Mouse (Mus musculus) forebrain, embryonic 13.5 days (tissue): Measurements from ENCODE around the gene Cdkal1. TPM values are rescaled to one million over a fixed set of nuclear protein-coding genes. Genes with fewer than 3 reads are reported as not detected.

Experiments used
- ATAC-seq: fragments of 200-750 bp; cut with Nextera tagmentation; 2 replicates; pipeline ENCODE4 v1.8.0; 2017
- H3K27ac ChIP-seq: fragments of 300-500 bp; sonication (generic); 2 replicates; pipeline ENCODE4 v1.5.1; 2015; ENCODE audit warnings: inconsistent platforms, mild to moderate bottlenecking, moderate library complexity
- H3K27me3 ChIP-seq: fragments of 300-500 bp; sonication (generic); 2 replicates; pipeline ENCODE4 v1.6.1; 2015; ENCODE audit warnings: mild to moderate bottlenecking, inconsistent platforms
- H3K36me3 ChIP-seq: fragments of 300-500 bp; sonication (generic); 2 replicates; pipeline ENCODE4 v1.6.1; 2015; ENCODE audit warnings: mild to moderate bottlenecking, inconsistent platforms; ENCODE audit not compliant: poor library complexity, severe bottlenecking
- H3K4me1 ChIP-seq: fragments of 300-500 bp; sonication (generic); 2 replicates; pipeline ENCODE4 v1.6.1; 2015; ENCODE audit warnings: inconsistent platforms
- H3K4me2 ChIP-seq: fragments of 300-500 bp; sonication (generic); 2 replicates; pipeline ENCODE4 v1.6.1; 2015; ENCODE audit warnings: inconsistent platforms, mild to moderate bottlenecking, moderate library complexity
- H3K4me3 ChIP-seq: fragments of 300-500 bp; sonication (generic); 2 replicates; pipeline ENCODE4 v1.5.1; 2015; ENCODE audit warnings: mild to moderate bottlenecking, inconsistent platforms
- H3K9ac ChIP-seq: fragments of 300-500 bp; sonication (generic); 2 replicates; pipeline ENCODE4 v1.6.1; 2015; ENCODE audit warnings: mild to moderate bottlenecking, inconsistent platforms
- H3K9me3 ChIP-seq: fragments of 300-500 bp; sonication (generic); replicated peaks from 2 replicates; pipeline ENCODE4 v1.6.1; 2016; ENCODE audit warnings: inconsistent platforms
- WGBS: fragments of 180-500 bp; shearing (Covaris S2); methylation state at CpG from one replicate; pipeline ENCODE4 v1.1.7; 2015; 5-methylcytosine and 5-hydroxymethylcytosine counted together
- polyA plus RNA-seq: library from polyadenylated mRNA; unstranded; fragments of >200 nt; fragmentation: Nextera tagmentation; extraction: Ambion mirVana; gene quantifications from 2 replicates; pipeline ENCODE4 v1.2.1, GENCODE M21; 2015

The Cdkal1 gene
- polyA plus RNA-seq, 1 experiment from 2014 or later: 29.5 TPM

DNA sequence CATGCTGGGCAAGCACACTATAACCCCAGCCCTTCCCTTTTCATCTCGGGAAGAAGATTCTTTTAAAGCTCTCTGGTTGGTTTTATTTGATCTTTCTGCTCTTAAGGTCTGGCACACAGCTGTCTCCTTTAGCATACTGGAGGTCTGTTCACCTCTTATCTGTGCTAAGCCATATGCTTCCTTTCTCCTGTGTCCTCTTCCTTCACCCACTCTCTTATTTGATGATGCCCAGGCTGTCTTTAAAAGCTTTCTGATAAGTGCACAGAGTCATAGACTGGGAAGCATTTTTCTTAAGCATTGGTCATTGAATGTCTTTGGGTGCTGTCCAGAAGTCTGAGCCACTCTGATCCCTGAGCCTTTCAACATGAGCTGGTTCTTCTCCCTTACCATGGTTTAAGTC is 397.1 kb downstream of the Cdkal1 start:
- Histone ChIP-seq H3K9me3 (no peaks in the 10 kb centered on the region), H3K36me3 (no peaks in the 10 kb centered on the region), H3K27ac (no peak overlapping the region), H3K4me2 (no peak overlapping the region), H3K9ac (no peak overlapping the region), H3K4me3 (no peak overlapping the region), H3K27me3 (no peaks in the 10 kb centered on the region), H3K4me1 (no peaks in the 10 kb centered on the region)
- no peak for ATAC-seq
- WGBS: 85% methylated on average over 1 of the region's 1 CpGs

DNA sequence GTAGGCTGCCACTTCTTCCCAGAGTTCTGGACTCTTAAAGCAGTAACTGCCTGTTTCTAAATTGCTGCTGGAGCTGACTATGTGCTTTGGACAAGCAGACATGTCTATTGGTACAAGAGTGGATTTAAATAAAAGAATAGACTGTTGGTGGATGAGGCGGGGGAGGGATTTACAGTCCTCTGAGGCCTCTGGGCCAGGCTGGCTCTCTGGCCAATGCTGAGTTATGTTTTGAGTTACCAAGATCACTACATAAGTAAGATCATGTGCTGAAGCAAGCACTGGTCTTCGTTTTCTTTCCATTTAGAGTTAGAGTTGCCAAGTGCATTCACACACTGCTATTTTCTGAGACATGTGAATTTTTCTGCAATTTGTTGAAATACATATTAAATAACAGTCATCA is 418.4 kb downstream of the Cdkal1 start:
- H3K27me3 ChIP-seq: no peaks in the 10 kb centered on the region
- no peak overlapping the region for H3K9ac ChIP-seq
- no peak overlapping the region for H3K4me2 ChIP-seq
- no peak overlapping the region for H3K4me3 ChIP-seq
- H3K9me3 ChIP-seq: no peaks in the 10 kb centered on the region
- no peaks in the 10 kb centered on the region for H3K4me1 ChIP-seq
- 82% methylated on average over 2 of the region's 2 CpGs for WGBS
- no peak overlapping the region for H3K27ac ChIP-seq
- no peaks in the 10 kb centered on the region for H3K36me3 ChIP-seq
- no peak for ATAC-seq

DNA sequence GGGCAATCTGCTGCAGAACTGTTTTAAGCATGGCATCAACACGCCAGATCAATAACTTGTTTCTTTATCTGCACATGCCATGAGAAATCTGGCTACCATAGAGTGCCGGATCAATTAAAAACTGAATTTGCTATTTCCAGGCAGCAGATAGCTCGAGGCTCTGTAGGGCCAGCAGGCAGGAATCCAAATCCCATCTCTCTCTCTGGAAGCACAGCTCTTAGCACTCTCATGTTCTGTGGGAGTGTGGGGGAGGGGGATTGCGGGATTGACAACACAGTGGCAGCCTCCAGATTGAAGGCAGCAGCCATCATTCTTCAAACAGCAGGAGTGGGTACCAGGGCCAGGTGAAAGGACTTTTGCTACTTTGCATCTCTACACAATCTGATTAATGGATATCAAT is 420.7 kb downstream of the Cdkal1 start:
- no peaks in the 10 kb centered on the region for H3K9me3 ChIP-seq
- no peaks in the 10 kb centered on the region for H3K36me3 ChIP-seq
- WGBS: 69% methylated on average over 4 of the region's 4 CpGs
- peak; percentile 86; the same call in 1 of the 2 replicates for ATAC-seq
- H3K4me3 ChIP-seq: no peak overlapping the region
- no peak overlapping the region for H3K4me2 ChIP-seq
- no peaks in the 10 kb centered on the region for H3K27me3 ChIP-seq
- no peak overlapping the region for H3K27ac ChIP-seq
- H3K4me1 ChIP-seq: no peaks in the 10 kb centered on the region
- H3K9ac ChIP-seq: no peak overlapping the region

DNA sequence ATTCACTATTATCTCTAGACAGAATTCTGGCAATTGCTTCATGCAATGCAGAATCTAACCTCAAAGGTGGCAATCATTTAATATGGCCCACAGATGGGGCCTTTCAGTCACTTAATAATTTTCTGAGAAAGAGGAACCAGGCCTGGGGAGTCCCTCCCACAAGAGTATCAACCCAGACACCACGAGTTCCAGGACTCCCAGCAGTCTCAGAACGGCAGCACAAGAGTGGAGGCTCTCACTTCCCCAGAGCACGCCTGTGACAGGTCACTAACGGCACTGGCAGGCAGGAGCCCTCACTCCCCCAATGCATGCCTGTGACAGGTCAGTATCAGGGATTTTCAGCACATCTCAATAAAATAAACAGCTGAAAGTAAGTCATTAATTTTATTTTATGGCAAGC is 424.6 kb downstream of the Cdkal1 start:
- no peak for ATAC-seq
- Histone ChIP-seq H3K9ac (no peak overlapping the region), H3K36me3 (no peaks in the 10 kb centered on the region), H3K9me3 (no peaks in the 10 kb centered on the region), H3K4me3 (no peak overlapping the region), H3K27me3 (no peaks in the 10 kb centered on the region), H3K27ac (no peak overlapping the region), H3K4me2 (no peak overlapping the region), H3K4me1 (no peaks in the 10 kb centered on the region)
- 54% methylated on average over 4 of the region's 4 CpGs for WGBS

DNA sequence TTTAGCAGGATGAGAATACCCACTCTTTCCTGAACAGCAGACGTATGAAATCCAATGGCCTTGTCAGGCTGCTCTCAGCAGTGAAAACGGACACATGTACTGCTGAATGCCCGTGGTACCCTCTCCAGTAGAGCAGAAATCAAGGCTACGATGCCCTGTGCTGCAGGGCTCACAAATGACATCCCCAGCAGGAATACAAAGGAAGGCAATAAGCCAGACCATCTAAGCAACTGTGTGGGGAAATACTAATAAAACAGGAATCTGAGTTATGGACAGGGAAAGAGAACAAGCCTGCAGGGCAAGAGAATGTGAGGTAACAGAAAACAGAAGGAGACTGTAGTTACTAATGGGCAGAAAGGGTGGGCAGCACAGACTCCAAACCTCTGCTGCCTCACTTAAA is 425.6 kb downstream of the Cdkal1 start:
- Histone ChIP-seq H3K36me3 (no peaks in the 10 kb centered on the region), H3K4me1 (no peaks in the 10 kb centered on the region), H3K9me3 (no peaks in the 10 kb centered on the region), H3K27ac (no peak overlapping the region), H3K4me3 (no peak overlapping the region), H3K9ac (no peak overlapping the region), H3K4me2 (no peak overlapping the region), H3K27me3 (no peaks in the 10 kb centered on the region)
- 84% methylated on average over 4 of the region's 4 CpGs for WGBS
- no peak for ATAC-seq

DNA sequence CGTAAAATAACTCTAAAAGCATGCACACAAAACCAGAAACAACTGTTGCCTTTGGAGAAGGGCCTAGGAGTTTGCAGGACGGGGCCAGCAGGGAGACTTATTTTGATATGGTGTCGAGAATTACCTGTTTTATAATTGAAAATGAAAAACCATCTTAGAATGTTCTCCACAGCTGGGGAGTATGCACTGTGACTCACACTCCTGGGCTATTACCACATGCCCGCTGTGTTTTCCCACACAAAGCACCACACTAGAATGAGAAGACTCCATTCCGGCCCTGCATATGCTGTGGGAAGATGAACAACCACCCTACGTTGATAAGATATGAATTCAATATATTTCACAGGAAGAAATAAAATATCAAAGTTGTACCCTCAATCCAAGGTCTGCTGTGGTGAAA is 426.3 kb downstream of the Cdkal1 start:
- Histone ChIP-seq H3K4me2 (no peak overlapping the region), H3K4me3 (no peak overlapping the region), H3K9me3 (no peaks in the 10 kb centered on the region), H3K27me3 (no peaks in the 10 kb centered on the region), H3K36me3 (no peaks in the 10 kb centered on the region), H3K4me1 (no peaks in the 10 kb centered on the region), H3K27ac (no peak overlapping the region), H3K9ac (no peak overlapping the region)
- WGBS: 92% methylated on average over 6 of the region's 6 CpGs
- no peak for ATAC-seq

DNA sequence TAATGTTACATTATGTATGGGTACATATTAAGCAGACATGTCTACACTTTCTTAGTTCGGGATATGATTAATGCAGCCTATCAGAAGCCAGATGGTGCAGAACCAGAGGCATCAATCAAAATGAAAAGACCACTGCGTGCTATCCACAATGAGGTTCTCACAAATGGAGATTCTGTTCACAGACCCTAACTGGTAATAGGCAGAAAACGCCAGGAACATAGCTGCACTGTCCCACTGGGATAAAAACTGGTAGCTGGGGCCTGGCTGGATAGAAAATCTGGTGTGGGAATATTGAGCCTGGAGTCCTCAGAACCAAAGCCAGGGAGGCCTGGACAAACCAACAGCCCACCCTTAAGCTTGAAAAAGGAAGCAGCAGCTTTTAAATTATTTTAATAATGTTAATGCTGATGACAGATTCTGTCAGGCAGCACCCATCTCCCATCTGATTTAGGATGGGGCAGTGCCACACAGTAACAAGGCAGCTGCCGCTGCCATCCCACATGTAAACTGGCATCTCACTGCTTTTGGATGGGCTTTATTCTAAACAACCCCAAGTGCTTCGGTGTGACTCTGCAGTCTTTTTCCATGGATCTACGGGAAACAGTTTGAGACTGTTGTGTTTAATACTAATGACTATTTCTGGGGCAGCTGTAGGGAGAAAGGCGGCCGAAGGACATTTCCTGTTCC is 438.9 kb downstream of the Cdkal1 start:
- Histone ChIP-seq H3K4me1 (peaks cover 37% of the 10 kb centered on the region), H3K9me3 (no peaks in the 10 kb centered on the region), H3K4me3 (no peak overlapping the region), H3K36me3 (no peaks in the 10 kb centered on the region), H3K4me2 (peak overlapping the region; percentile 16; the same call in 1 of the 2 replicates), H3K9ac (no peak overlapping the region), H3K27ac (peak overlapping the region; percentile 90), H3K27me3 (no peaks in the 10 kb centered on the region)
- WGBS: 16% methylated on average over 8 of the region's 8 CpGs
- peak; percentile 93 for ATAC-seq

DNA sequence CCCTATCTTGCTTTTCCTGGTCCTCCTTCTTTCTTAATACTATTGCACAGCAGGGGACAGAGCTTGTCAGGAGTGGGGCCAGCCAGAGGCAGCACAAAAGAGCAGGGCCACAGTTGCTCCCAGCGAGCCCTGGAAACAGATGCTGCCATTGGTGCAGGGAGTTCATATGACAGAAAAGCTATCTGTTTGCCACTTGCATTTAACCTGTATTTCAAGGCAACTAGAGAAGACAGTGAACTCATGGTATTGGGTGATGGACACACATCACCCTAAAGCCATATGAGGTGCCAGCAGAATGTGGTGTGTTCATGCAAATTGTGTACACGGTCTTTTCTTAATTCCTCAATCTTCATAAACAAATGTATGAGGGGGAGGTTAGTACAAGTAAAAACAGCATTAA is 439.5 kb downstream of the Cdkal1 start:
- Histone ChIP-seq H3K9me3 (no peaks in the 10 kb centered on the region), H3K4me3 (no peak overlapping the region), H3K36me3 (no peaks in the 10 kb centered on the region), H3K4me2 (no peak overlapping the region), H3K27me3 (no peaks in the 10 kb centered on the region), H3K4me1 (peaks cover 37% of the 10 kb centered on the region), H3K9ac (no peak overlapping the region), H3K27ac (peak overlapping the region; percentile 90)
- WGBS: 15% methylated on average over 2 of the region's 2 CpGs
- ATAC-seq: peak; percentile 65

DNA sequence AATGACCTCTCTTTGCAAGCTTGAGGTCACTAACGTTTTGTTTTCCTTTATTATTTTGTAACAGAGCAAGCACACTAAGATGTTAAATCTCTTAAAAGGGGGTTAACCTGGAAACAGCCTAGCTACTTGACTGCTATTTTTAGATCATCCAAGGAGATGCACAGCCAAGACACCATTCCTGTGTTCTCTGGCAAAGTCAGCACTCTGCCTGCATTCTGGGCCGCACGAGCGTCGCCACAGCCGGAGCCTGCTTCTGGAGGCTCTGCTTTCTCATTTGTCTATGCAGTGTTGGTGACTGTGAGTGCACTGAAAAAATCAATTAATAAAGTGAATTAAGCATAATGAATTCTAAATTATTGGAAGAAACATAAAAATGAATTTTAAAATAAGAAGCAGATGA is 440.6 kb downstream of the Cdkal1 start:
- Histone ChIP-seq H3K9me3 (no peaks in the 10 kb centered on the region), H3K4me1 (peaks cover 37% of the 10 kb centered on the region), H3K9ac (no peak overlapping the region), H3K4me3 (no peak overlapping the region), H3K36me3 (no peaks in the 10 kb centered on the region), H3K27ac (peak overlapping the region; percentile 90), H3K4me2 (no peak overlapping the region), H3K27me3 (no peaks in the 10 kb centered on the region)
- 60% methylated on average over 6 of the region's 6 CpGs for WGBS
- ATAC-seq: peak; percentile 61; the same call in 1 of the 2 replicates

DNA sequence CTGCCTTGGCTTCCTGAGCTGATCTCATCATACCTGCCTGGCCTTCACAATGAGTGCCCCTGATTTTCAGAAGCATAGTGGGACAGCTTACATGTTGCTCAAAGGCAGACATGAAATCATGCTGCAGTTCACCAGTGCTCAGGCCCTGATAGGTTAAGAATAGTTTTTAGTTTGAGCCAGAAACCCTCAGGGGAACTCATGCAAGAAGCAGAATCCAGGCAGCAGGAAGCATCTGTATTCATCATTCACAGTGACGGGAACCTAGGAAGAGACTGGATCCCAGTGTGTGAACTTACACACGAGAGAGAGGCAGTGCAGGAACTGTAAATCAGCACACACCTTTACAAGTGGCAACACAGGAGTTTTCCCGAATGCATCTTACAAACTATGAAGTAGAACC is 441.0 kb downstream of the Cdkal1 start:
- Histone ChIP-seq H3K36me3 (no peaks in the 10 kb centered on the region), H3K27me3 (no peaks in the 10 kb centered on the region), H3K9me3 (no peaks in the 10 kb centered on the region), H3K27ac (peak overlapping the region; percentile 90), H3K4me1 (peaks cover 37% of the 10 kb centered on the region), H3K9ac (no peak overlapping the region; the same call in 1 of the 2 replicates), H3K4me3 (no peak overlapping the region), H3K4me2 (no peak overlapping the region)
- no peak for ATAC-seq
- WGBS: 40% methylated on average over 3 of the region's 3 CpGs

DNA sequence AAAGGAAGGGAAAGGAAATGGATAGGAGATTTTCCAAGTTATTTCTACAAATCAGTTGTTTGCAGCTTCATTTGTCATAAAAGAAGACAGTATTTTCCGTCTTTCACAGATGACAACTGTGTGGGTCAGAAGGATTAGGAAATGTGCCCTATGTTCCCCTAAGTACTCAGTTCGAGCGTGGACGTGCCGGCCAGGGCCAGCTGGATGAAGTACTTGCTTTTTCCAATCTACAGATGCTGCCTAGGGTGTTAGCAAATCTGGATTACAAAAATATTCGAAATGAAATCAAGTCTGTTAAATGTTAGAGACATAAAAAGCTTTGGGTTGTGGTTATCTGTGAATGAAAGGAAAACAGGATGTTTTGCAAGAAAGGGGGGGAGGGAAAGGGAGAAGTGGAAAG is 444.3 kb downstream of the Cdkal1 start:
- Histone ChIP-seq H3K36me3 (no peaks in the 10 kb centered on the region), H3K9me3 (no peaks in the 10 kb centered on the region), H3K27me3 (no peaks in the 10 kb centered on the region), H3K4me1 (peaks cover 23% of the 10 kb centered on the region), H3K4me3 (no peak overlapping the region), H3K27ac (no peak overlapping the region), H3K9ac (no peak overlapping the region), H3K4me2 (no peak overlapping the region)
- 91% methylated on average over 6 of the region's 6 CpGs for WGBS
- ATAC-seq: no peak

DNA sequence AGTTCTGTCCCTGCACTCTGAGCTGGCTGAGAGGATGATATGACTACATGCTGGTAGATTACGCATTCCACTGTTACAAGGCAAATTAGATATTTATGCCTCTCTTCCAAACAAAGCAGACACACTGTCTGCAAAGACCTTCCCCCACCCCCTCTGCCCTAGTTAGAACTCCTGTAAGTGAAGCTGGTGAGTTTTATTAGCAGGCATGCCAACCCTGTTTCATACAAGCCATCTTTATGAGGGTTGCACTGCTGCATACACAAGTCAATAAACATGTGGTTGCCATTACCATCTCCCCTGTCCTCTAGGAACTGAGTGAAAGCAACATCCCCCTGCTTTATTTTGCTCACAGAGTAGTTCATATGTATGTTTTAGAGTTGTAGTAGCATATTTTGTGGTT is 447.9 kb downstream of the Cdkal1 start:
- Histone ChIP-seq H3K9me3 (no peaks in the 10 kb centered on the region), H3K27me3 (no peaks in the 10 kb centered on the region), H3K4me1 (peaks cover 1% of the 10 kb centered on the region), H3K4me3 (no peak overlapping the region), H3K4me2 (no peak overlapping the region), H3K36me3 (no peaks in the 10 kb centered on the region), H3K9ac (no peak overlapping the region), H3K27ac (no peak overlapping the region)
- 82% methylated on average over 1 of the region's 1 CpGs for WGBS
- no peak for ATAC-seq

DNA sequence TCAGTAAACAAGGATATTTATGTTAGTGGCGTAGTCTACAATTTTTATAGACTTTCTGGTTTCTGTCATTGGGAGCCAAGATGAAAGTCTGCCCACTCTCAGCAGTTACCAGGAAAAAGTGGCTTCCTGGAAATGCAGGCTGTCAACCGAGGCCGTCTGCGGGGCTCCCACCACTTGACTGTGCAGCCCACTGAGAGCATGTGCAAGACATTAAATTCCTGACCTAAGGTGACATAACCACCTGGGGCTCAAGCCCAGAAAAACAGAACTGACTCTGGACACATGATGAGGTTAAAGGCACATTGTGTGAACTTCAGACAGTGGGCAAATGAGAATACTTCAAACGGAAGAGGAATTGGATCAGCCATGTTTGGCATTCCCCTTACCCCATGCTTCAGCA is 450.2 kb downstream of the Cdkal1 start:
- WGBS: 83% methylated on average over 5 of the region's 5 CpGs
- Histone ChIP-seq H3K4me1 (peaks cover 5% of the 10 kb centered on the region), H3K4me2 (no peak overlapping the region), H3K4me3 (no peak overlapping the region), H3K9me3 (no peaks in the 10 kb centered on the region), H3K36me3 (no peaks in the 10 kb centered on the region), H3K27me3 (no peaks in the 10 kb centered on the region), H3K27ac (no peak overlapping the region), H3K9ac (no peak overlapping the region)
- ATAC-seq: no peak
